Mouse (Mus musculus): ENCODE results near the gene Stk40.

DNA sequence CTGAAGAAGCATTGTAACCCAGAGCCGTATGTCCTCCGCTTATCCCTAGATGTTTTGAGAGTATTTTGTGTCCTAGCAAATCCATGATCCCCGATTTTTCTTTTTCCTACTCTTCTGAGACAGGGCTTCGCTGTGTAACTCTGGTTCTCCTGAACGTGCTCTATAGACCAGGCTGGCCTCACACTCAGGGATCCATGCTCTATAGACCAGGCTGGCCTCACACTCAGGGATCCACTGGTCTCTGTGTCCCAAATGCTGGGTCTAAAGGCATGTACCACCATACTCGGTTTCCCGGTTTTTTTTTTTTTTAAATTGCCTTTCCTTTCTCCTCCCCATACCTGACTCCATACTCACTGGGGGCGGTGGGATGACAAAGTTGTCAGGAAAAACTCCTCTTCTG lies 57.2 kb downstream of the Stk40 start:
- TF ChIP-seq CTCF (IDR thresholded peaks at IDR 0.05; ENCODE audit: control insufficient read depth, insufficient read depth, low read length) (no peak), POLR2A (IDR thresholded peaks at IDR 0.05; ENCODE audit: borderline replicate concordance, control insufficient read depth, low read depth, low read length) (no peak)
